Mouse (Mus musculus) ovary, adult 18-20 months (tissue): Measurements from ENCODE around the gene Hunk.
A peak's percentile ranks its signal among the peaks of the same experiment; 100 is the strongest.

Experiments
- DNase-seq: peaks from one replicate; pipeline ENCODE4 v3.0.0; 2022; ENCODE audit warnings: low spot score, mixed read lengths

Gene Hunk

GRCm38 (mm10) chr16:90435231-90435630, 49.4 kb downstream of the Hunk start:
- no peak for DNase-seq

DNA sequence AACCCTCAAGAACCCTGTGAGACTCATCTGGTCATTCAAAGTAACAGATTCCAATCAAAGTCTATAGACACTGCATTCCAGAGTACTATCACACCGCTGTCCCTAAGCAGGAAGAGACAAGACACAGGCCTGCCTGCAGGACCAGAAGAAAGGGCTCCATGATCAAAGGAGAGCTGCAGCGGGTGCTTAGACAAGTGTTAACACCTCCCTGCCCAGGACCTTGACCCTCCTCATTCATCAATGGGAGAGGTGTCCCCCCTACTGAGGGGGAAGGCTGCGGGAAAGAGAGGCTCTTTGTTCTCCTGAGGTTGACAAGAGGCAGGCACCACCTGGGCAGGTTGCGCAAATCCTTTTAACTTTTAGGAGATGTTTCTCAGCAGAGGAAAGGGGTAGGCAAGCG, 51.5 kb downstream of the Hunk start:
- DNase-seq: no peak

DNA sequence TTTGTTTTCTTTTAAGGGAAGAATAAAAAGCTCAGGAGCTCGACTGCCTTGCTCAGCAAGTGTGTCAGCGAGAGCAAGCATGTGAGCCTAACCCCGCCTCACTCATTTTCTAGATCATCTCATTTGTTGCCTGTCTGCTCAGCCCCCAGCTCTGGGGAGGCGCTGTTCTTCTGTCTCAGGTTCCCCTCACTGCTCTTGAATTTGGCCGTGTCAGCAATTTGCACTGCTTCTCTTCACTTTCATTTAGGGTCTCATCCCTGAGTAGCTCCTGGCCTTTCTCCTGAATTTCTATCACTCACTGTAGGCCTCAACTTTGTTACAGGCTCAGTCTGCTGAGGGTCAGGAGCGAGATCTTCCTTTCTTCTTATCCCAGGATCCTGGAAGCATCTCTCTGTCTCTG, 53.7 kb downstream of the Hunk start:
- no peak for DNase-seq

DNA sequence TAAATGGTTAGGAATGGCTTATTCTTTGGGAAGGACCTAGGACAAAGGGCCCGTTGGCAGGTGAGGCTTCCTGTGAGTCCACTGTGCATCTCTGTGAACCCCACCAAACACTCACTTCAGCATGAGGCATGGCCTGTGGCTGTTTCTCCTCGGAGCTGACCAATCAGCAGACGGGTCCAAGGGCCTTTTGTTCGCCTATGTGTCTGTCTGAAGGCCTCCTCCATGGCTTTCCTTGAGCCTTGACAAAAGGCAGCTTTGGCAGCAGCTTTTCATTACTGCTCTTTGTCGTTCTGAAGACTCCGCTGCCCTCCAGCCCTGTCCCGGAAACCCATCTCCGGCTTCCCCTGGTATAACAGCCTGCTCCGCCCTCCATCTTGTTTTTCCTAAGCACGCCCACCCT, 54.8 kb downstream of the Hunk start:
- DNase-seq: no peak

- no peak for DNase-seq
Observed at GRCm38 (mm10) chr16:90442991-90443390, 57.2 kb downstream of the Hunk start.

DNA sequence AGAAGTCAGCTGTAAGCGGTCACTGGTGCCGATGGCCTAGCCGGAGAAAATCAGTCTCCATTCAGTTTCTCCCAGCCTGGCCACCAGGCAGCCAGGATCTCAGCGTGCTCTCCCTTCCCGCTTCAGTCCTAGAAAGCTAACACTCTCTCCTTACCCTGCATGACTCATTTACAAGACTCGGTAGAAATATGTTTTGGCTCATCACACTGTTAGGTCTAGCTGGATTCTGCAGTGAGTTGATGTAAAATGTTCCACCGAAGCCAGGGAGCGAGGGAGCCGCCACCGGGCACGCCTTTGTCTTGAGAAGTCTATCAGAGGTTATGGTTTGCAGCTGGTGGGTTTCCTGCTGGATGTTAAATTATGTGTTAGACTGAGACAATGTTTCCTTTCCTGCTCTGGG, 67.4 kb downstream of the Hunk start:
- peak; percentile 54 for DNase-seq

- no peak for DNase-seq
Observed at GRCm38 (mm10) chr16:90456495-90457125, 70.8 kb downstream of the Hunk start.

DNA sequence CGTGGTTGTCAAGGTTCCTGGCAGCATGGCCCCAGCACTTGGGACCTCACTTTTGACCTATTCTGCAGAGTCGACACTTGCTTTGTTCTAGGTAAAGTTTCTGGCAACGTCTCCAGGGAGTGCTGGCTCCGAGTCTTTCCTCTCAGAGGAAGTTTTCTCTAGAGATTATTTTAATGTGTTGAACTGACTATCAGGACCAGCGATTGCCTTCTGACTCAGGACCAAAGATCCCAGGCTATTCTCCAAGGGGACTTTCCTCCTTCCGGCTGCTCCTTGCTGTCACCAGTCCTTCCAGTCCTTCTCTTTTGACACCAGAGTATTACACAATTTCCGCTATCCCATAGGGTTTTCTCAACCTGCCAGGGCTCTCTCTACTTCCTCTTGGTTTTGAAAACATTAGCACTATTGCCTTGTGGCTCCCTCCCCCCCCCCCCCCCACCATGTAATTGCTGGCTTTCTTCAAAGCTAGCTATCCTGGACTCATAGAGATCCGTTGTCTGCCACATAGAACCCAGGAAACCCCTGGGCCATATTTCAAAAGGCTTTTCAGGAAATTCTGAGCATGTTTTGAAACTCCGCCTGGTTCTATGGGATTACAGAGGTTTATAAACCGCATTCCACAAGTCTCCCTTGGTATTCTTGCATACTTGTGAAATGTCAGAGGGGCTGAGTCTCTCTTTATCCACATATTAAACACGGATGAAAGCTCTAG, 73.2 kb downstream of the Hunk start:
- DNase-seq: no peak

DNA sequence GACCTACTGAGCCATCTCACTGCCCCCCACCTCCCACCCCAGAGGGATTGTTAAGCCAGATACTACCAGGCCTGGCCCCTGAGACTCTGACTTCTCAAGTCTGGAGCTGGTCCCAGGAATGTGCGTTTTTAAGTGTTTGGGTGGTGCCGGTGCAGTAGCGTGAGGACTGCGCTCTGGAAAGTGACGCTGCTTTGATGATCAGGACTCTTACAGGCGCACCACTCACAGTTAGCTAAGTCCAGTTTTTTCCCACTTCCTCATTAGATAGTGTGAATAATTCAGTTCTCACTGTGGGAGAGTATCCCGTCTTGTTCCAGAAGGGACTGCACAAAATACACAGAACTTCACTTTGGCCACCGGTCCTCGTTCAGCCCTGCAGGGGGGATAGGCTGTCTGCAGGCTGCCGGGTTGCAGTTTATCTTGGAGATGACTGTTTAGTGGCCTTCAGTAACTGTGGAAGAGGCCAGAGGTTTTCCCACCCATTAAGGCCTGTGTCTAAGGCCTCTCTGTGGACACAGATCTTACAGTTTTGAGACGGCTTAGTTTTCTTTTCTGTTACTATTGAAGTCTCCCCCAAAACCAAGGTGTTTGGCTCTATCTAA, 75.6 kb downstream of the Hunk start:
- DNase-seq: peak; percentile 29

DNA sequence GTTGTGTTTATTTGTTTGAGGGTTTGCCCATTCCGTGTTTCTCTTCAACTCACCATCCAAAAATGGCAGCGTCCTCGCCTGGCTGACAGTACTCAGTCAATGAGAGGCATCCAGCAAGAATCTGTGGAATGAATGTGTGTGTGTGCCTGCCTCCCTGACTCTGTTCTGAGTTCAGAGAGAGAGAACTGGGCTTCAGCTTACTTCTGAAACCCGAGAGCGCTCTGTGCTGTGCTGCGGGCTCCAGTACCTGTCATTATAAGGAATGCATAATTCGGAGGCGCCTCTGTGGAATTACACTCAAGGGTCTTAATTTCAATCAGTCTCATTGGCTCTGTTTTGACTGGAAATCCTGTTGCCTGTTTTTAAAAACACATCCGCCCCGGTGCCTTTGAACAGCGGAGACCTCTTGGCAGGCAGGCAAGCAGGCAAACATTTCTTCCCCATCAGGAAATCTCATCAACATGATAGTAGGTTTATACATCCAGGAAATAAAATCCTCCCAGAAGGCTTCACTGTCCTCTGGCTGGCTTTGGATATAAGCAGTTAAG, 77.0 kb downstream of the Hunk start:
- no peak for DNase-seq

DNA sequence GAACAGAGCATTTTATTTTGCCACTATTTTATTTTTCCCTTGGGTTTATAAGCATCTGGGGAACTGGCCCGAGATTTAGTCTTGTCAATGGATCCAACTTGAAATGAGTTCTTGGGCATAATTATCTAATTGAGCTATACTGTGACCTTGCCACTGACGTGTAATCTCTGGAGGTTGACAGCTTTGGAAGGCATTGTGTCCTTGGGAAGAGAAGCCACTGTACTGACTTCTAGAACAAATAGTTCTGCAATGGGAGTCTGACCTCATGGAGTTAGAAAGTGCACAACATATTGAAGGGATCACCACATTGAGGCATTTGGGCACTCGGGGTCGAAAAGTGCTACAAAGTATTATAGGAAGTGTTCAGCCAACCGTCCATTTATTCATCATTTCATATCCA, 79.3 kb downstream of the Hunk start:
- no peak for DNase-seq

DNA sequence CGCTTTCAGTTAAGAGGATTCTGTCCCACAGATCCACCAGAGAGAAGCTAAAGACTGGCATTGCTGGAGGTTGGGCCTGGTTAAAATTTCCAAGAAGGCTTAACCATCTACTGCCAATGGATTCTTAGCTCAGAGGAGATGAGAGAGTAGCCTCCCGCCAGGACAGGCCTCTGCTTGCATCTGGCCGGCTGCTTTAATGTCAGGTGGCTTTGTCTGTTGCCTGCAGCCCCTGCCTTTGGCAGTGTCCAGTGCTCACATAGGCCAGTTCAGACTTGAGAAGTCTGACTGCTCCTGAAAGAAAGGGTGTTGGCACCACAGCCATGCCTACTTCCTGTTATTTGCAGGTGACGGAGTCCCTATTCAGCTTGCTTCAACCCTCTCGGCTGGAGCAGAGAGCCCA, 82.5 kb downstream of the Hunk start:
- DNase-seq: no peak

DNA sequence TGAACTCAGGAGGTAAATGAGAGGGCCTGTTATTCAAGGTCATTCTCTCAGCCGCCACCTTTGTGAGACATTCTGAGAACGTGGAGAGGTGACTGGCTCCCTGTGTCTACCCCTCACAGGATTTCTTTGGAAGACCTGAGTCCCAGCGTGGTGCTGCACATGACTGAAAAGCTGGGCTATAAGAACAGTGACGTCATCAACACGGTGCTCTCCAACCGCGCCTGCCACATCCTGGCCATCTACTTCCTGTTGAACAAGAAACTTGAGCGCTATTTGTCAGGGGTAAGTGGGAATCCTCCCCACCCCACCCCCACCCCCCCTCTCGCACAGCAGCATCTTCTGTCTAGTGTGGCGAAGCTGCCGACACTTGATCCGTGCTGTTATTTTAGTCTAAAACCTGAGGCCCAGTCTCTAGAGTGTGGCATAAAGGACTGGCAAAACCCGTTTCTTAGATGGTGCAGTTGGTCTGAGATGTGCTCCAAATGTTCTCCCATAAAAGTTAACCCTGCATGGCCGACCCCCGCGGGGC, 90.0 kb downstream of the Hunk start:
- DNase-seq: no peak

GRCm38 (mm10) chr16:90481612-90482011, 95.8 kb downstream of the Hunk start:
- no peak for DNase-seq

DNA sequence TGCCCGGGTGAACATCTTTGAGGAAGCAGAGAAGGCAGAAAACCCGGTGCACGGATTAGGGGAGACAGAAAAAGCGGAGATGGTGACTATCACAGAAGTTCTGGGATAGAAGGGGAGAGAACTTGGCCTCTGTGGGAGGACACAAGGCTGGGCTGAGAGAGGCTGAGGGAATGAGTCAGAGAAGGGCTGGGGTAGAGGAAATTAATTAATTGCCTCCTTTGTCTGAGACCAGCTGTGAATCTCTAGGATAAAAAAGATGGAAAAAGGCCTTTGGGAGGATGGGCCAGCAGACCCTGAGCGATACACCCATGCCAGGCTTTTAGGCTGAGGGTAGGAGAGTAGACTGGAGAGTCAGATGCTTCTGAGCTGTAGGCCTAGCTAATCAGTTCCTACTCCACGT, 97.5 kb downstream of the Hunk start:
- DNase-seq: no peak

GRCm38 (mm10) chr16:90485125-90485524, 99.3 kb downstream of the Hunk start:
- DNase-seq: no peak

DNA sequence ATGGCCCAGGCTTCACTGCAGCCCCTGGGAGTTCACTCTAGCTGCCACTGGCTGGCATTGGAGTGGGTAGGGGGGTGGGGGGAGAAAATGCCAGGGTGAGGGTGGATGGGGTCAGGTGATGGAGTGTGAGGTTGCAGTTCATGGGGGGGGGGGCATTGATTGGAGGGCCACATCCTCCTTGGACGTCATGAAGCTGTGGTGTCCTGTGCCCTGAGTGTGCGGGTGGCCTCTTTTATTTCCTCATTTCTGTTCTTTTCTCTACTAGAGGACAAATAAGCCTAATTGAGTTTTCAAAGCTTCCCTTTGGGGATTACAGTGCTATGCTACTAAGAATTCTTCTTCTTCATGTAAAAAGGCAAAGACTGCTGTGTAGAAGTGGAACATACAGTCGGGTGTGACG, 99.8 kb downstream of the Hunk start:
- no peak for DNase-seq

DNA sequence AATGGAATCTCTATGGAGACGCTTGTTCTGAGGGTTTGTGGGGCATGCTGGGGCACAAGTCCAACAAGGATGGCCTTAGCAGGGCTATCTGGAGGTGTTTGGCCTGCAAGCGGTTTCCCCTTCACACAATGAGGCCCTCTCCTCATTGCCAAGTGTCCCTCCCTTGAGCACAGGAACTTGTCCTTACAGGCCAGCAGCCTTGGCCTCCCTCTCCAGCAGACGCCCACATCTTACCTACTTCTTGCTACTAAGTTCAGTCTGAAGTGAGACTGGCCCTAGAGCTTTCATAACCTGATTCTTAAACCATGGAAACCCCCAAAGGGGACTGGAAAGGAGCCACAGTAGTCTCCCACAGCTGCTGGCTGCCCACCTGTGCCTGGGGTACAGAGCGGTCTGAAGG, 104.3 kb downstream of the Hunk start:
- DNase-seq: no peak

DNA sequence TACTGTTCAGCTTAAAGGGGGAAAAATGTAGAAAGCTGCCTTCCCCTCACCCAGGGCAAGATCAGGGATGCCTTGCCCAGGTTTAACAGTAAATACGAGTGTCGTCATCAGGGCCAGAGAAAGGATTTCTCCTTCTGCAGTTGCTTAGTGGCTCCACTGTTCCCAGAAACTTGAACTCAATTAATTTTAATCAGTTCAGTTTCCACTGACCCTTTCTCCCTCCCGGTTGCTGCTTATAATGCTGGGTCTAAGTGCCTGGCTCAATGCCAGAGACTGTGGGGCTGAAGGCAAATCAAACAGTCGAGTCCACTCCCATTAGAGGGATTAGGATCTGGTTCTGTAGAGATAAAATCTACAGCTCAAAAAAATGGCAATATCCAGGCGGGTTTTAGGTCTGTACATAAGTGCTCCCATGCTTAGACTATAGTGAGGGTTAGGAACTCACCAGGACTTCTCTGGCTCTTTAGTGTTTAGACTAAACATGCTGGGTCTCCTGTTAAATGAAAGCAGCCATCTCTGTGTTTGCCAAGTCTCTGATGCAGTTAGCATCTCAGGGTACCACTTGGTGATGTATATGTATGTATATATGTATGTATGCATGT, 106.2 kb downstream of the Hunk start:
- DNase-seq: no peak

DNA sequence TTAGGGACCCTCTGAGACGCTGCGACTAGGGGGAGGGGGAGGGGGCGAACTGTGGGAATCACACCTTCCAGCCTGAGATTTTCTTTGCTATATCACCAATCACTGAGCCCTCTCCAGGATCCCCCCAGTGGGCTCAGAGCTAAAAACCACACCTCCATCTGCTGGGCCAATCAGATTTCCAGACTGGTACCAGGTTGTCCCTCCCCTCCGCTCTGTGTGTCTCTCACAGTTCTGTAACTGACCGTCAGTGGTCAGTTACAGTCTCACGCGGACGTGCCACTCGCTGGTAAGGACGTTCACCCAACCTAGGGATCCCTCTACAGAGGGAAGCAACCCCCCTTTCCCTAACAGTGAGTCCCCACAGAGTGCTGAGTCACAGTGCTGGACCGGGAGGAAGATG, 111.1 kb downstream of the Hunk start:
- no peak for DNase-seq

- no peak for DNase-seq
Observed at GRCm38 (mm10) chr16:90497749-90498464, 112.1 kb downstream of the Hunk start.

DNA sequence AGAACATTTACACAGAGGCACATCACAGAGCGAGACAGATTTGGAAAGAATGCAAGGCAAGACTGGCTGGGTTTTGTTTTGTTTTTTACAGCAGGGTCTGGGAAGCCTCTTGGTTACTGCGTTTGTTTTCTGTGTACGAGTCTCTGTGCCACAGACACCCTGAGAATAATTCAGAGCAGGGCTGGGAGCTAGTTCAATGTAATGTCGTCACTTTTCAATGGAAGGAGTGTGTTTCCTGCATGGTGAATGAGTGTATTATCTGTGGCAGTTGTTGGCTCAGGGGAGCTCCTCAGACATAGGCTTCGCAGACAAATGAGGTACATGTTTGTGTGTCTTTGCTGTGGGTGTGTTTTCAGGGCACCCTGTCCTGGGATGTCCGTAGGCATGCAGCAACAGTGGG, 115.0 kb downstream of the Hunk start:
- DNase-seq: no peak
